Mouse (Mus musculus): ENCODE results near the gene Cth. TPM values are rescaled to one million over a fixed set of nuclear protein-coding genes. Genes with fewer than 3 reads are reported as not detected.

Gene Cth
- total RNA-seq, 2 experiments from 2014 or later: 2.0 to 2.1 TPM

DNA sequence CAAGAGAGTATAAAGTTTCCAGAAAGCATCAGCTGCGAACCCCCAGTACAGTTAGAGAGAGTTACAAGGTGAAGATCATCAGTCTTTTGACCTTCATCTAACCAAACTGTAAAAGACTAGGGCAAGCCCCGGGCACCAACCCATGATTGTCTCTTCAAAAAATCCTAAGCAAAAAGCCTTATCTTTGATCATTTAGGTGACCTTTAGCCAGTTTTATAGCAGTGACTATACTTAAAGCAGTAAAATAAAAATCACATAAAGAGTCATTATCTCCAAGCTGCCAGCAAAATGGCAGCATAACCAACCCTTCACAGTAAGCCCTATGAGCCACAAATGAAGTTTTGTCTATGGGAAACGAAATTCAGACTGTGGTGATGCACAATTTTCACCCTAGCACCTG lies 14.6 kb downstream of the Cth start:
- DNase-seq: no peak

DNA sequence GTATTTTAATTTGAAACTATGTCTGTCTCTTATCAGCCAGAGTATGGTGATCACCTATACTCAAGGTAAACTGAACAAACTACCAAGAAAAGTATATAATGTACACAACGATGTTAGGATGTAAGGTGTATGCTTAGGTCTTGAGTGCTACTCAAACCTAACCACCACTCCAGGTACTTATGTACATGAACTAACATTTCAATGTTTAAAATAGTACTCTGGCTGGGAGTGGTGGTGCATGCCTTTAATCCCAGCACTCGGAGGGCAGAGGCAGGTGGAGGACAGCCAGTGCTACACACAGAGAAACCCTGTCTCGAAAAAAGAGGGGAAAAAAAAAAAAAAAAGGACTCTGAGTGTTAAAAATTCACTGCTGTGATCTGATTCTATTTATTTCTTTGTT lies 16.7 kb downstream of the Cth start:
- DNase-seq: no peak

GRCm38 (mm10) chr3:157901721-157902120 lies 23.2 kb downstream of the Cth start:
- DNase-seq: no peak

DNA sequence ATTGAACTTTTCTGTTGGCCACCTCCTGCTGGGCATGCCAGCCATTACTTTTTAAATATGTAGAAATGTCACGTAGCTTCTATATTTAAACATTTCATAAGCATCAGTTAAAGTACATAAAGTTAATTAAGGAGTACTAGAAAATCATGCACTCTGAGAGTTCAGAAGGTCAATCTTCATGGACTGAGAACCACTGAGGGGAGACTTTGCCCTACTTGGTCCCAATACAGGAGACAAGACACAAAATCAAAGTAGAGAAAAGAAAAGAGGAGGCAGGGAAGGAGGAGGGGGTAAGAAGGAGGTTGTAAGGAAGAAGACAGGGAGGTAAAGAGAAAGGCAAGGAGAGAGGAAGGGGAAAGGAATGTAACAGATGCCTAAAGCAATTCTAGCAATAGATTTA lies 24.9 kb downstream of the Cth start:
- no peak for DNase-seq

DNA sequence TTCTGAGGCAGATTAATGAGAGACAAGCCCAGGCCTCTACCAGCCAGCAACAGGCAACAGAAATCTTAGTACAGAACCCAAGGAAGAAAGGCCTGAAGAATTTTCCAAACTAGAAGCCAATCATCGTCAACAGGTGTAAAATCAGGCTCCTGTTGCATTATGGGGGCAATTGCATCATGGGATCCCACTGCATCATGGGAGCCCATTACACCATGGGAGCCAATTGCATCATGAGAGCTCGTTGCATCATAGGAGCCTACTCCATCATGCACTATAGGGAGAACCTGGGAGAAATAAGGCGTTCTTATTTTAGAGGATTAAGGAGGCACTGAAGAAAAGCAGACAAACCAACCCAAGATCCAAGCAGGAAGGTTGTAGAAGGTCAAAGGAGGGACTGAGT lies 27.2 kb downstream of the Cth start:
- DNase-seq: no peak

DNA sequence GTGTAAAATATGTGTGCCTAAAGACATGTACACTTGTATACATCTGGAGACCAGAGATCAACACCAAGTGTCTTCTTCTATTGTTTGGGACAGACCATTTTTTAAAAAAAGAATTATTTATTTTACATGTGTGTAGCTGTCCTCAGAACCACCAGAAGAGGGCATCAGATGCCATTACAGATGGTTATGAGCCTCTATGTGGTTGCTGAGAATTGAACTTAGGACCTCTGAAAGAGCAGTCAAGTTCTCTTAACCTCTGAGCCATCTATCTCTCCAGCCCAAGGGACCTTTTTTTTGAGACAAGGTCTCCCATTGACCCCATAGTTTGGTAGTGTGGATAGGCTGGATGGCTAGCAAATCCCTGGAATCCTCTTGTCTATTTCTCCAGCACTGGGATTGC lies 33.1 kb downstream of the Cth start:
- no peak for DNase-seq

DNA sequence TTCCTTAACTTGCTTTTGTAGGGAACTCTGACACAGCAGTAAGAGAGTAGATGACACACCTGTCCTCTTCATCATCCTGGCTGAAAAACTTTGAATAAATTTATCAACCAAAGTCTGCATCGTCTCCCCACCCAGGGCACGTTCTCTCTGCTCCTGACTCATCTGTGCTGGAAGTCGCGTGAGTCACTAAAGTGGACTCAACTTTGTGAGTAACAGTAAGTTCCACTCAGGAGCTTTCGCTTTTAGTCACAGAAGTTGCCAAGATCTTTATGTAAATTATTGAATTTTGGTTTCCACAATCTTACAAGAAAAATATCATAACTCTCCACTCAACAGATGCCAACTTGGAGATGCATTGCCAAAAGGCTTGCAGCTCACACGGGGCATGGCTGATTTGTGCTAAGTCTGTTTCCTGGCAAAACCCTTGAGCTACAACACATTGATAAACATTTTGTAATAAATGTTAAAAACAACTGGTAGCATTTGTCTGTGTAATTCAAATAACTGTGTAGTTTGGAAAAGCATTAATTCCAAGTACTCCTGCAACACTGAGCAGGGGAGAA lies 40.7 kb downstream of the Cth start:
- DNase-seq: no peak

GRCm38 (mm10) chr3:157883085-157883484 lies 41.8 kb downstream of the Cth start:
- no peak for DNase-seq

DNA sequence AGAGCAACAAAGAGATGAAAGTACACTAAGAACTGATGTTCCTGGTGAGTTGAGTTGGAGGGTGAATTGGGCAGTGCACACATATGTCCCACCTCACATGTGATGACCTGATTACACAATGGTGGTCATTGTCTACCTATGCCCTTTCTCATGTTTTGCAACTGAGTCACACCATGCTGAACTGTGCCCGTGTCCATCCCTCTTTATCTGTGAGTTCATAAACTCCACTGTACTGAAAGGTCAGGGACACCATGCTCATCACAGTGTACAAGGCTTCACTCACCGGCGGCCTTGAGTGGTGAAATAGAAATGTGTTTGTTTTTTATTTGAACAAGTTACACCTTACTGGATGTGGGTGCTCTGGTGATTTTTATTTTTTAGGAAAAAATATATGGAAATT lies 42.9 kb downstream of the Cth start:
- DNase-seq: no peak

DNA sequence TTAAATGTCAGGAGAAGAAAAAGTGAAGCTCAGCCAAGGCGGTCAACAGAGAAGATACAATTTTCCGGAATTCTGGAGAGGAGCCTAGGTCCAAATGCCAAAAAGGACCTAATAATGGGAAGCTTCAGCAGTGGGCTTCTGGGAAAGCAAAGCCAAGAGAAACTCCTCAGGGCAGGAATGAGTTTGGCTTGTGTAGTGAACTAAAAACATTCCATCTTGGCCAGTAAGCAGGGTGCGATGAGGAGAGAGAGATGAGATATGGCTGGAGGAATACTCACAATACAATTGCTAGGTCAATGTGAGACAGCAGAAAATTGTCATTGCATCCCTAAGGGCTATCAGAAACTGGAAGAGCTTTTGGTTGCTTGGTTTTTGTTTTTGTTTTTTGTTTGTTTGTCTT lies 43.9 kb downstream of the Cth start:
- DNase-seq: no peak

DNA sequence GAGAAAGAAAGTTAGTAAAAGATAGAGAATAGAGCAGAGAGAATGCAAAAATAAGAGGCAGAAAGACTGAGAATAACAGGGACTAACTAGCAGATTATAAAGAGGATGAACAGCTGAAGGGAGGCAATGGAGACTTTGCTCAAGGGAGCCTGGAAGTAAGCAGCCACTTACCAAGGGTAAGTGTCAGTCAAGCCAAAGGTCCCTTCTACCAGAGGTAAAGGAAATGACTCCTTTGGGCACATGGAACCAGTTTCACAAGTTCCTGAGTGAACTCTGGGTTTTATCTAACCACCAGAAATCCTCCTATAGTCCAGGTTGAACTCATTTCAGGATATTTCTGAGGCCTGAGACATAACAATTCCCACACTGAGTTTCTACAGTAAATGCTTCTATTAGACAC lies 47.0 kb downstream of the Cth start:
- DNase-seq: no peak

- peak; percentile 28 to 59 for DNase-seq
Measured at GRCm38 (mm10) chr3:157876439-157877156, 48.3 kb downstream of the Cth start.

- no peak for DNase-seq
Measured at GRCm38 (mm10) chr3:157872897-157873296, 52.0 kb downstream of the Cth start.

DNA sequence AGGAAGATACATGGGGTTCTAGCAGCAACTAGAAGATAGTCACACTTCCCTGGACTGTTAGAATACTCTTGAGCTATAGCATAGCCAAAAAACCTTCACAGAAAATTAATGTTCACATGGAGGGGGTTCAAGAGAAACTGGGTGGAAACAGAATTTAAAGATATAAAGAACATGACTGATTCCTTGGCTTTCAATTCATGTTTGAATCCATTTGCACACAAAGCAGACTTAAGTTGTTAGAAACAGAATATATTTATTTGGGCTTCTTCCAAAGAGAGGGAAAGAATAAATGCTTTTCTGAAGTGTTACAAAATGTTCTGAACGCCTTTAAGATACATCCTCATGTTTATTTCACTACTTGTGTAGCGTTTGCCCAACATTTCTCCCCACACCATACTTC lies 57.0 kb downstream of the Cth start:
- DNase-seq: no peak

DNA sequence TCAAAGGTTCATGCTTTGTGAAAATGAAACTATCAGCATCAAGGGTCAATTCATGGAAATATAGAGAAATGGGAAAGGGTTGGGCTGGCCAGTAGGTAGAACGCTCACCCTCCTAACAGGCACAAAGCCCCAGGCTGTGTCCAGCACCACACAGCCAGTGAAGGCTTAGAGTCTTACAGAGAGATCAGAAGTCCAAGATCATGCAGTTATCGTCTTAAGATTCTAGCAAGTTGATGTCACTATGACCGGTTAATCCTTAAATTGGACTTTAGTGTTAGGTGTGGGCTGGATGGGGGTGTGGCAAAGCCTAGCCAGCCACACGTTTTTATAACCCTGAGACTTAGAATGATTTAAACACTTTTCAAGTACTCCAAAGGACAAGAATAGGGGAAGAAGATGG lies 58.6 kb downstream of the Cth start:
- DNase-seq: no peak

- no peak for DNase-seq
Measured at GRCm38 (mm10) chr3:157865848-157866247, 59.0 kb downstream of the Cth start.

DNA sequence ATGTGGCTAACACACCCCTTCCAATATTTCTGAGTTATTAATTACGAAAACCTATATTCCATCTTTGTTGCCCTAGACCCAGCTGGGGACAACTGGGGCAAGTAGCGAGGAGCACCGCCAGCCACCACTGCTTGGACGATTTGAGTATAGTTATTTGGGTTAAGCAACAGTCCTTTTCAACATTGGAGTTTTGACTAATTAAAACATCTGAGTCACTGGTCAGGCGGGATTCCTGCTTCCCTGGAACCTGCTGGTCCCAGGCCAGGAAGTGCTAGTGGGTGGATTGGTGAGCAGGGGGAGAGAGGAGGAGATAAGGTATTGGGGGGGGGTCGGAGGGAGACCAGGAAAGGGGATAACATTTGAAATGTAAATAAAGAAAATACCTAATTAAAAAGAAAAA lies 59.4 kb downstream of the Cth start:
- DNase-seq: no peak

- DNase-seq: no peak
Measured at GRCm38 (mm10) chr3:157852806-157853205, 72.1 kb downstream of the Cth start.

DNA sequence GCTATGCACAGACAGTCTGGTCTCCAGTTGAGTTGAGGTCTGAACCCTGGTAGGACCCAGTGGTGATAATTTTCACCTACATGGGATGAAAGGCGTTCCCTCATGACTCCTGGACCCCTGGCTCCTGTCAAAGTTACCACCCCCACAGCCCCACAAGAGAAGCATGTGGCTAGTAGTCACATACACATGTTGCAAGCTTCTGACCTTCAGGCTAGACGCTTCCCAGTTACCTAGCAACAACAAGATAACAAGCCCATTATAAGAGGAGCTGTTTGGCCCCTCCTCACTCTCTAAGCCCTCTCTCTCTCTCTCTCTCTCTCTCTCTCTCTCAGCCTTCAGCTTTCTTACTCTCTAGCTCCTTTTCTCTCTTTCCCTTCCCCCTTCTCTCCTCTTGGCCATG lies 76.4 kb downstream of the Cth start:
- peak; percentile 2 to 5 for DNase-seq

- DNase-seq: no peak
Measured at GRCm38 (mm10) chr3:157847338-157848284, 77.3 kb downstream of the Cth start.

All from heart, adult 18-20 months (tissue).